Mouse (Mus musculus) midbrain, embryonic 14.5 days (tissue): ENCODE data around the gene Lhx5. TPM values are rescaled to one million over a fixed set of nuclear protein-coding genes. Genes with fewer than 3 reads are reported as not detected.
A peak's percentile ranks its signal among the peaks of the same experiment; 100 is the strongest.

Source experiments
- ATAC-seq: fragments of 200-750 bp; cut with Nextera tagmentation; 2 replicates; pipeline ENCODE4 v1.8.0; 2017; ENCODE audit warnings: moderate number of reproducible peaks, moderate library complexity; ENCODE audit not compliant: low FRiP score, low TSS enrichment
- DNase-seq: peaks from one replicate; pipeline ENCODE4 v3.0.0-alpha.2; 2015
- H3K27ac ChIP-seq: fragments of 300-500 bp; sonication (generic); replicated peaks from 2 replicates; pipeline ENCODE4 v1.5.1; 2014; ENCODE audit warnings: mild to moderate bottlenecking, low read depth, low read length, moderate library complexity
- H3K27me3 ChIP-seq: fragments of 300-500 bp; sonication (generic); 2 replicates; pipeline ENCODE4 v1.6.1; 2014; ENCODE audit warnings: low read length, control low read depth, mixed read lengths; ENCODE audit not compliant: control insufficient read depth, insufficient read depth
- H3K36me3 ChIP-seq: fragments of 300-500 bp; sonication (generic); 2 replicates; pipeline ENCODE4 v1.6.1; 2014; ENCODE audit warnings: low read length, control low read depth; ENCODE audit not compliant: control insufficient read depth, insufficient read depth
- H3K4me1 ChIP-seq: fragments of 300-500 bp; sonication (generic); 2 replicates; pipeline ENCODE4 v1.6.1; 2014; ENCODE audit warnings: mild to moderate bottlenecking, antibody characterized with exemption, low read length, control low read depth; ENCODE audit not compliant: control insufficient read depth, insufficient read depth
- H3K4me2 ChIP-seq: fragments of 300-500 bp; sonication (generic); 2 replicates; pipeline ENCODE4 v1.6.1; 2014; ENCODE audit warnings: mild to moderate bottlenecking, low read length, moderate library complexity
- H3K4me3 ChIP-seq: fragments of 300-500 bp; sonication (generic); replicated peaks from 2 replicates; pipeline ENCODE4 v1.5.1; 2014; ENCODE audit warnings: low read depth, low read length
- H3K9ac ChIP-seq: fragments of 300-500 bp; sonication (generic); replicated peaks from 2 replicates; pipeline ENCODE4 v1.6.1; 2014; ENCODE audit warnings: mild to moderate bottlenecking, low read length, moderate library complexity
- H3K9me3 ChIP-seq: fragments of 300-500 bp; sonication (generic); 2 replicates; pipeline ENCODE4 v1.6.1; 2016; ENCODE audit warnings: low read length, control low read depth, mixed read lengths; ENCODE audit not compliant: control insufficient read depth
- WGBS: fragments of 180-500 bp; shearing (Covaris S2); extraction: QIAGEN DNeasy Blood & Tissue Kit; methylation state at CpG from one replicate; pipeline ENCODE4 v1.1.7; 2014; 5-methylcytosine and 5-hydroxymethylcytosine counted together
- polyA plus RNA-seq: library from polyadenylated mRNA; unstranded; fragments of >200 nt; fragmentation: Nextera tagmentation; extraction: Ambion mirVana; gene quantifications from 2 replicates; pipeline ENCODE4 v1.2.1, GENCODE M21; 2014

The Lhx5 gene
- polyA plus RNA-seq, 1 experiment from 2014 or later: 34.1 TPM

- Histone ChIP-seq H3K27ac (peak overlapping the region; percentile 96), H3K36me3 (no peaks in the 10 kb centered on the region)
- DNase-seq: peak; percentile 59
Measured at GRCm38 (mm10) chr5:120428189-120428838, 3.2 kb upstream of the Lhx5 start.

GRCm38 (mm10) chr5:120428990-120429389, 2.5 kb upstream of the Lhx5 start:
- H3K4me2 ChIP-seq: peak overlapping the region; percentile 72
- H3K4me1 ChIP-seq: no peaks in the 10 kb centered on the region
- H3K36me3 ChIP-seq: no peaks in the 10 kb centered on the region
- H3K9me3 ChIP-seq: no peaks in the 10 kb centered on the region
- WGBS: 2% methylated on average over 5 of the region's 6 CpGs
- H3K9ac ChIP-seq: peak overlapping the region; percentile 83
- peak; percentile 43 for DNase-seq
- ATAC-seq: no peak
- peak overlapping the region; percentile 96 for H3K27ac ChIP-seq
- peak overlapping the region; percentile 44 for H3K4me3 ChIP-seq
- peaks cover 68% of the 10 kb centered on the region for H3K27me3 ChIP-seq

More at GRCm38 (mm10) chr5:120428189-120428838, 3.2 kb upstream of the Lhx5 start:
- no peaks in the 10 kb centered on the region for H3K9me3 ChIP-seq
- H3K4me2 ChIP-seq: peak overlapping the region; percentile 72
- H3K4me3 ChIP-seq: peak overlapping the region; percentile 44
- H3K4me1 ChIP-seq: no peaks in the 10 kb centered on the region
- peak overlapping the region; percentile 83 for H3K9ac ChIP-seq
- peaks cover 61% of the 10 kb centered on the region for H3K27me3 ChIP-seq
- no peak for ATAC-seq
- WGBS: 2% methylated on average over 21 of the region's 21 CpGs

GRCm38 (mm10) chr5:120429692-120430091, 1.8 kb upstream of the Lhx5 start:
- Histone ChIP-seq H3K4me1 (no peaks in the 10 kb centered on the region), H3K27me3 (peaks cover 69% of the 10 kb centered on the region), H3K36me3 (peaks cover 4% of the 10 kb centered on the region), H3K4me2 (peak overlapping the region; percentile 72), H3K27ac (peak overlapping the region; percentile 96), H3K4me3 (peak overlapping the region; percentile 44), H3K9me3 (no peaks in the 10 kb centered on the region), H3K9ac (peak overlapping the region; percentile 81)
- ATAC-seq (no peak), DNase-seq (no peak)
- WGBS: 17% methylated on average over 6 of the region's 6 CpGs

- ATAC-seq (no peak), DNase-seq (no peak)
- under 1% methylated on average over 30 of the region's 30 CpGs for WGBS
- H3K9ac ChIP-seq: peak overlapping the region; percentile 81
- peak overlapping the region; percentile 97 for H3K27ac ChIP-seq
- H3K4me3 ChIP-seq: peak overlapping the region; percentile 44
- peaks cover 14% of the 10 kb centered on the region for H3K36me3 ChIP-seq
- H3K4me2 ChIP-seq: peak overlapping the region; percentile 72
- no peaks in the 10 kb centered on the region for H3K4me1 ChIP-seq
- H3K27me3 ChIP-seq: peaks cover 78% of the 10 kb centered on the region
- no peaks in the 10 kb centered on the region for H3K9me3 ChIP-seq
Measured at GRCm38 (mm10) chr5:120431001-120431583, 407 bp upstream of the Lhx5 start.

DNA sequence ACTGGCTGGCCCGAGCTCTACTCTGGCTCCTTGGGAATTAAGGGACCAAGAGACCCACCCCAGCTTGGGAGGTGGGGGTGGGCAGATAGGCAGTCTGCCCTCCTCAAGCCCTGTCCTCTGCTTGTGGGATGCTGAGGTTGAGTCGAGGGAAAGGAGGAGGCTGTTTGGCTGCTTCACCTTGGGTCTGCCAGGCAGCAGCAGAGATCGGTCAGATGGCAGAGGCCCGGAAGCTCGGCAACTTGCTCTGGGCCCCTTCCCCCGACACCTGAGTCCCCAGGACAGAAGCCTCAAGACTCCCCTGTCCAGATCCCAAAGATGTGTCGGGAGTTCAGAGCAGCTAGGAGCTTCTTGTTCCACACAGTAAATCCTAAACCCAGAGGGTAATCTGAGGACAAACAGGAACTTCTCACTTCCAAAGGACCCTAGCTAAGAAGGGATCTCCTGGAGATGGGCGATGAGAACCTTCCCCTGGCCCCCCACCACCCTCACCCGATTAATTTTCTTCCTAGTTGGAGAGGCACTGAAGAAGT, 1.1 kb downstream of the Lhx5 start:
- peak overlapping the region; percentile 44 for H3K4me3 ChIP-seq
- H3K27me3 ChIP-seq: peaks cover 71% of the 10 kb centered on the region
- peaks cover 17% of the 10 kb centered on the region for H3K36me3 ChIP-seq
- under 1% methylated on average over 9 of the region's 9 CpGs for WGBS
- H3K9ac ChIP-seq: peak overlapping the region; percentile 92
- H3K4me1 ChIP-seq: no peaks in the 10 kb centered on the region
- no peak for ATAC-seq
- H3K9me3 ChIP-seq: no peaks in the 10 kb centered on the region
- H3K27ac ChIP-seq: peak overlapping the region; percentile 97
- DNase-seq: no peak
- peak overlapping the region; percentile 72 for H3K4me2 ChIP-seq

DNA sequence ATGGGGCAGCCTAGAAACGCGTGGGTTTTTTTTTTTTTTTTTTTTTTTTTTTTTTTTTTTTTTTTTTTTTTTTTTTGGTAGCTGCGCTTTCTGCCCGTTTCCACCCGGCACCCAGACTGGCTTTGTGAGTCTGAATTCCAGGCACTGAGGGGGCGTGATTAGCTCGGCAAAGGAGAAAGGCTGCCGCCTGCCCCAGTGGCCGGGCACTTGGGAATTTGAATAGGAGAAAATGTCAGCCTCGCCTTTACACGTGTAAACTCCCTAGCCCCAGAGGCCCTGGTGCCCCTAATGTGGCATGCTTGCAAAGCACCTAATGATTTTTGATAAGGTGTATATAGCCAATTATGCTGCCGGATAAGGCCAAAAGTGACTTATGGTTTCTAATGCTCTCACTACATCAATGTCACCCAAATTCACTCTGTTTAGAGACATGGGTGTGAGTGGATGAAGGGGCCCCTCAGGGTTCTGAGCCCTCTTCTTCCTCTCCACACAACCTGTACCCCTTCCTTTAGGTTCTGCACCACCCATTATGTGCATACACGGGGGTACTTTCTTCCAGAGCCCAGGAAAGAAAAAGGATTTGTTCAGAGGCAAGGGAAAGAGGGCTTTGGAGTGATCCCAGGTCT, 1.7 kb downstream of the Lhx5 start:
- Histone ChIP-seq H3K4me1 (0 out of 2 replicates have a peak, but pooled peaks cover 6% of the 10 kb centered on the region), H3K27ac (peak overlapping the region; percentile 97), H3K9me3 (no peaks in the 10 kb centered on the region), H3K4me2 (peak overlapping the region; percentile 72), H3K36me3 (peaks cover 17% of the 10 kb centered on the region), H3K27me3 (peaks cover 65% of the 10 kb centered on the region), H3K4me3 (peak overlapping the region; percentile 44), H3K9ac (peak overlapping the region; percentile 92)
- ATAC-seq (no peak), DNase-seq (peak; percentile 62)
- 1% methylated on average over 13 of the region's 13 CpGs for WGBS

DNA sequence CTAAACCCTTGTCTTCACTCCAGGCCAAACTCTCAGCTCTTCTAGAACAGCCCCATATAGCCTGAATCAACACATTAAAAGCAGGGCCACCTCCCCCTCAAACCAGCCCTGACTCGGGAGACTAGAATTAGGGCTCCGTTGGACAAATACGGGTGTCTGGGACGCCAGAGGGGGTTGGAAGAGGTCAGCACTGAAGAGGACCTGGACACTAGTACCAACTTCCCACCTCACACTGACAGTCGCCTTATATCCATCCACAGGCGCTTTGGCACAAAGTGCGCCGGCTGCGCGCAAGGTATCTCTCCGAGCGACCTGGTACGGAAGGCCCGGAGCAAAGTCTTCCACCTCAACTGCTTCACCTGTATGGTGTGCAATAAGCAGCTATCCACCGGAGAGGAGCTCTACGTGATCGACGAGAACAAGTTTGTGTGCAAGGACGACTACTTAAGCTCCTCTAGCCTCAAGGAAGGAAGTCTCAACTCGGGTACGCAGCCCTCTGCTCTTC, 2.8 kb downstream of the Lhx5 start:
- 0 out of 2 replicates have a peak, but pooled peaks cover 9% of the 10 kb centered on the region for H3K4me1 ChIP-seq
- H3K27me3 ChIP-seq: peaks cover 65% of the 10 kb centered on the region
- peak overlapping the region; percentile 44 for H3K4me3 ChIP-seq
- peak overlapping the region; percentile 97 for H3K27ac ChIP-seq
- peak; percentile 52 for DNase-seq
- H3K4me2 ChIP-seq: peak overlapping the region; percentile 72
- H3K9ac ChIP-seq: peak overlapping the region; percentile 92
- 2% methylated on average over 21 of the region's 21 CpGs for WGBS
- ATAC-seq: no peak
- no peaks in the 10 kb centered on the region for H3K9me3 ChIP-seq
- peaks cover 17% of the 10 kb centered on the region for H3K36me3 ChIP-seq

DNA sequence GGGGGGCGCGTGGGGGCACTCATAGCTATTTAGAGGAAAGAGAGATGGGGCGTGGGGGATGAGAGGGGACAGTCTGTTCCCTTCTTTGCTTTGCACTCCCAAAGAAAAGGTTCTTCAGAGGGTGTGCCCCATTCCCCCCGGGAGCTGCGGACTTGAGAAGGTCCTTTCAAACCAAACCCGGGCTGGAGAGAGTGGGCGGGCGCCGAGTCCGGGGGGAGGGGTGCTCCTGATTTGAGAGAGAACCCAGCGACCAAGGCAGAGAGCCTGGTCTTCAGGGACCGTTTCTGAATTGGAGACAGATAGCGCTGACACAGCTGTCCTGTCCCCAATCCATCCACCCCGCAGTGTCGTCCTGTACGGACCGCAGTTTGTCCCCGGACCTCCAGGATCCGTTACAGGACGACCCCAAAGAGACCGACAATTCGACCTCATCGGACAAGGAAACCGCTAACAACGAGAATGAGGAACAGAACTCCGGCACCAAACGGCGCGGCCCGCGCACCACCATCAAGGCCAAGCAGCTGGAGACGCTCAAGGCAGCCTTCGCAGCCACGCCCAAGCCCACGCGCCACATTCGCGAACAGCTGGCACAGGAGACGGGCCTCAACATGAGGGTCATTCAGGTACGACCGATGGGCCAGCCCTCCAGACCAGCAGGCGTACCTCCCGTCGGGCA, 3.6 kb downstream of the Lhx5 start:
- ATAC-seq: no peak
- H3K27ac ChIP-seq: peak overlapping the region; percentile 97
- peak overlapping the region; percentile 92 for H3K9ac ChIP-seq
- under 1% methylated on average over 44 of the region's 44 CpGs for WGBS
- peak; percentile 62 for DNase-seq
- H3K4me3 ChIP-seq: peak overlapping the region; percentile 44
- peaks cover 17% of the 10 kb centered on the region; the same call in 1 of the 2 replicates for H3K4me1 ChIP-seq
- peaks cover 22% of the 10 kb centered on the region for H3K36me3 ChIP-seq
- H3K4me2 ChIP-seq: peak overlapping the region; percentile 72
- peaks cover 65% of the 10 kb centered on the region for H3K27me3 ChIP-seq
- H3K9me3 ChIP-seq: no peaks in the 10 kb centered on the region
